Mouse (Mus musculus): Measurements from ENCODE around the gene Dgke.

DNA sequence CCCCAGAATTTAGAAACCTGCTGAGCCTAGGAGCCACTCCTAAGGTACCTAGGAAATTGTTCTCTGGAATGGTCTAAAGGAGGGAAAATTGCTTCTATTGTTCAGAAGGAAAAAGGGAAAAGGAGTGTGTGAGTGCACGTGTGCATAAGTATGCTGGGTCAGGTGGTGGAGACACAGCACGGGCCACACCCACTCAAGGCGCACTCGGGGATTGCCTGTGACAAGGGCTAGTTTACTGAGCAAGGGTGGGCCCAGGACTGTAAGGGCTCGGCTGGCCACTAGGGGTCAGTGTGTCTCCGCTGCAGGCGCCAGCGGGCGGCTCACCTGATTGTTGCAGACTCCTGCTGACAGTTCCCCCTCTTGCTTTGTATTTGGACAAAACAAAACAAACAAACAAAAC, 33.8 kb upstream of the Dgke start:
- TF ChIP-seq POLR2A (IDR thresholded peaks at IDR 0.05; ENCODE audit: borderline replicate concordance, extremely low read depth, insufficient read depth, insufficient read length, poor library complexity, severe bottlenecking) (no peak), CTCF (IDR thresholded peaks at IDR 0.05; ENCODE audit: borderline replicate concordance, extremely low read depth, insufficient read depth, insufficient read length) (peak; percentile 99)
